Mouse (Mus musculus) adipocyte (in vitro differentiated cells): ENCODE data around the gene Oxct2b.
"Not testable (repeated sequence)": the region's sequence is repeated elsewhere in the genome, so short reads cannot be mapped to it uniquely, and the experiment has no call there.

Source experiments
- DNase-seq: peaks from one replicate; pipeline ENCODE4 v3.0.0-alpha.2; 2016; ENCODE audit warnings: low spot score

The Oxct2b gene

DNA sequence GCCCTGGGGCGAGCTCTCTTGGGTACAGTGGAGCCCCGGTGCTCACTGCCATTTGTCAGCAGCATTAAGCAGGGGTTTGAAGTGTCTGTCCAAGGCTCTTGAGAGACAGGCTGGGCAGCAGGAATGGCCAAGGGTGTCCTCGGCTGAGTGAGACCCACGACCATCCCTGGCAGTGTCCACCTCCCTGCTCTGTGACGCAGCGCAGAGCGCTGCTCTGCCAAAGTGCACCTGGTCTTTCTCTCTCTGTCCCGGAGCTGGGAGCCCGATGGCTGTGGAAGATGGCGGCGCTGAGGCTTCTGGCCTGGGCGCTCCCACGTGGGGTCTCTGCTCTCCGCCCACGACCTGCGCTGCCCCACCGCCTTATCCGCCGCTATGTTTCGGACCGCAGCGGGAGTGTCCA is at the start of gene Oxct2b:
Gene Oxct2b (plus strand): TSS at position 256 of the 400 bp plus-strand sequence.
- DNase-seq, result no peak

DNA sequence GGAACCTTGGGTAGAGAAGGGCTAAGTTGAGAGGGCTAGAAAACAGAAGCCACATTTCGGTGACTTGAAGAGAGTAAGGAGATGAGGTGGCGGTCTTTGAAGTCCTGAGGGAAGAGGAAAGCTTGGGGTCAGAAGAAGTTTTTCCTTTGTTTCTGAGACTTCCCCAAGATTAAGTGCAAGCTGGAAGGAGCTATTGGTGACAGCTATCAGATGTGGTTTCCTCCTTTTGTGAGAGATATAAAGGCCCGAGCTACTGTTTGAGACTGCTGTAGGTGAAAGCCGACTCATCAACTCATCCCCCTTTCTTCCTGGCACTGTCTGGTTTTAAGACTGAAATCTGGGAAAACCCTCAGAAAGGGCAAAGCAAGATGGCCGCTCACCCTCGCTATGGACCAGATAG is 47.4 kb upstream of the Oxct2b start:
- DNase-seq, result no peak

DNA sequence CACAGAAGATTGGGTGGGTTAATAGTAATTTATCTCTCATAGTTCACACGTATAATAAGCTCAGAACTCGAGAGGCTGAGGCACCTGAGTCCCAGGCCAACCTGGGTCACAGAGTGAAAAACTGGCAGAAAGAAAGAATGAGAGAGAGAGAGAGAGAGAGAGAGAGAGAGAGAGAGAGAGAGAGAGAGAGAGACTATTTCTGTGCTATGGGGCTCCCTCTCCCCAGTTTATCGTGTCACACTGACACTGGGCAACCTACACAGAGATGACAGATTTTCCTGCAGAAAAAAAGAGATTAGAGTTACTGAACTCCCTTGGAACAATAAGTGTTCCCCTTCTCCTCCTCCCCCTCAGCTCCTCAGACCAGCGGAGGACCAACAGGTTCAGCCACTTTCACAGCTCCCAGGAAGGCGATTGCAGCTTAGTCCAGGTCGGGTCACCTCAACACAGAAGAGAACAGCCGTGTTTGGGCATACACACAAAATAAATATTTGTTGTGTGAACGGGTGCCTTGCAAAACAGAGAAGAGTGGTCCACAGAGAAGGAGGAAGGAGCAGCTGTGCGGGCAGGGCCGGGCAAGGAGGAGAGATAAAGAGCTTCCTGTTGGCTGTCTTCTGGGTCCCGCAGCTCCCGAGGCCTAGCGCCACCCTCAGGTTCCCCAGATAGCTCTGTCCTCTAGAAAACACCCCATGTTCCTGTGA is 44.6 kb upstream of the Oxct2b start:
- DNase-seq, result no peak

DNA sequence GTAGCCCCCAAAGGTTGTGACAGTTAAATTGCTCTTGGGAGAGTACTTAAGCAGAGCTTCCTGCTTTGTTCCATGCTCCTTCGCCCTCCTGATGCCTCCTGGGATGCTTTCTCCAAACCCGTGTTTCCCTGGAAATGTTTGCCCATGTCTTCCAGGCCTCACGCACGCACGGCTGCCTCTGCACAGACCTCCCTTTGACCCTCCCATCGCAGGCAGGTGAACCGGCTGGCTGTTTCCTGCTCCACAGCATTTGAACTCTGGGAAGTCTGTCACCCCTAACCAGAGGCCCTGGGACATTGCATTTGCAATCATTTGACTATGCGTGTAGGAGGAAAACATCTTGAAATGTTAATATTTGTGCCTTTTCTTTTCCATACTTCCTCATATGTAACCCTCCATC is 39.1 kb upstream of the Oxct2b start:
- DNase-seq, result no peak

DNA sequence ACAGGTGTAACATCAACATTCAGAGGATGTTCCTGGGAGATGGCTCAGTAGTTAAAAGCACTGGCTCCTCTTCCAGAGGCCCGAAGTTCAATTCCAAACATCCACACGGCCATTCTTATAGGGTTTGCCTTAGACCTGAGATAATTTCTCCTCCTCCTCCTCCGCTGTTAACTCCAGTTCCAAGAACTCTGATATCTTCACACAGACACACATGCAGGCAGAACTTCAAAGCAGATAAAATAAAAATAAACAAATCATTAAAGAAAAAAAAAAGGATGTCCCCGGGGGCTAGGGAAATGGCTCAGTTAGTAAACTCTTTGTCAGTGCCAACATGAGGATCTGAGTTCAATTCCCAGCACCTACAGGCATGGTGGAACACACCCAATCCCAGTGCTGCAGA is 37.8 kb upstream of the Oxct2b start:
- DNase-seq, result no peak

DNA sequence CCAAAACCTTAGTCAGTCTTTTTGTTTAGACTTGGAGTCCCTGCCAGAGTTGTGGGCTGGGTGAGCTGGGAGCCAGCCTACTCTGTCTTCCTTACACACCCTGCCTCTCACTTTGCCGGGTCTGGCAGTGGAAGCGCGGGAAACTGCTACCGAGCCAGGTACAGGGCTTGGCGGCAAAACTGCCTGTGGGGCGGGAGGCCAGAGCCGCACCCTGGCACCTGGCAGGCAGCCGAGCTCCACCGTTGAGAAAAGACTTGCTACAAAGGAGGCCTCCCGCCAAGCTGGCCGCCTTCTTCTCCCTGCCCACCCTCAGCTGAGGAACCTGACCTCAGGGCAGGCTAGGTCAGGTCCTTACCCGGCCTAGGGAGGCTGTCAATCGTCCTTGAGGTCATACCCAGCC is 35.3 kb upstream of the Oxct2b start:
- no peak for DNase-seq

DNA sequence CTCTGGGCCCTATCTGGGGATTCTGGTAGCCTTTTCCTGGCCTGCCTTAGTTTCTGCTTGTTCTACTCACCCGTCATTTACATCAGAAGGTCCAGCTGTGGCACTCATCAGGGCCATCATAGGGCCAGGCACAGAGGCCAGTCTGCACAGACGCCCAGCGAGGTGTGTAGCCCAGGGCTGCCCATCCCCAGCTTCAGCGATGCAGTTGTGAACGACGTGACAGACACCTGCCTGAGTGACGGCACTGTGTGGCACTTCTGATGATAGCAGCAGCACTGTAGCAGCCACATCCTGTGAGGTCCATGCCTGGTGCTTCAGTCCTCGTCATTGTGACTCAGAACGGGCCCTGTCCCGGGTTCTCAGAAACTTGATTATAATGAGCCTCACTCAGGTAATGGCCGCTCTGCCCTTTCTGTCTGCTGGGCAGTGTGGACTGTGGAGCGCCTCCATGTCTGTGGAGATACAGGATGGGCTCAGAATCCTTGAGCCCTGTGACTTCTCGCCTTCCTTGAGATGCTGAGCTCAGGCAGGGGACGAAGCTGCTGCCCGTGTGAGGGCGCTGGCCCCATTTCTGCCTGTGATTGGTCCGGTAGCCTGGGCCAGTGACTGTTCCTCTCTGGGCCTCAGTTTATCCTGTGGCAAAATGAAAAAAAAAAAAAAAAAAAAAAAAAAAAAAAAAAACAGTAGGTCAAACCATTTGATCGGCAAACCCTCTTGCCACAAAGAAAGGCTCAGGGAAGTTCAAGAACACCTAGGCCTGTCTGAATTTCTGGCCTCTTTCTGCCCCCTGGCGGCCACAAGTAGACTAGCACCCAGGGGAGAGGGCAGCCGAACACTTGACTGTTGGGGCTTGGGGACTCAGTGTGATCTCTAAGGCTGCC is 33.5 kb upstream of the Oxct2b start:
- peak; percentile 65 for DNase-seq

DNA sequence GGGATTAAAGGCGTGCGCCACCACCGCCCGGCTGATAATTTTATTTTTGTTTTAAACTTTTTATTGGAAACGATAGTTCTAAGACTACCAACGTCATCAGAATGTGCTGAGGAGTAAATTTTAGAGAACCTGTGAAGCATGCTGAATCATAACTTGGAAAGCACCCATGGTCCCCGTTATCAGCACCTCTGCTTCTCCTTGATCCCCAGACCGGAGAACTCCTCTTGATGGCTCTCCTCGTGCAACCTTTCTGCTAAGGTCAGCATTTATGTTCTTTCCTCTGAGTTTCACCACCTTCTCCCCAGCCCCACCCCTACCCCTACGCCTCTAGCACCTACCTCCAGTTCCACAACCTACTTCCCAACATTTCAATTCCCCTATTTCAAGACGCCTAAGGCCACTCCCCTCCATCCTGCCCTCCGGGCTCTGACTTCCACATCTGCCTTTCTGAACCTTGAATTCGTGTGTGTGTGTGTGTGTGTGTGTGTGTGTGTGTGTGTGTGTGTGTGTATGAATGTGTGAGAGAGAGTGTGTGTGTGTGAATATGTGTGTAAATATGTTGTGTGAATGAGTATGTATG is 32.7 kb upstream of the Oxct2b start:
- no peak for DNase-seq

DNA sequence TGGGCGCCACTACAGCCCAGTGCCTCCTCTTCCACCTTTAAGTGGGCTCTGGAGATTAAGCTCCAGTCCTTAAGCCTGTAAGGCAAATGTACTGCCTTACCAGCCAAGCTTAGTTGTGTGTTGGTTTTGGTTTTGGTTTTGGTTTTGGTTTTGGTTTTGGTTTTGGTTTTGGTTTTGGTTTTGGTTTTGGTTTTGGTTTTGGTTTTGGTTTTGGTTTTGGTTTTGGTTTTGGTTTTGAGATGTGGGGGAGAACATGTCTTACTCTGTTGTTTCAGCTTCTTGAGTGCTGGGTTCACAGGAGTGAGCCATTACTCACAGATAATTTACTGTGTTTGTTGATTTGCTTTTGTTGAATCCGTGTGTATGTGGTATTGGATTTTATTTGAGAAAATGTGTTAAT is 30.8 kb upstream of the Oxct2b start:
- no peak for DNase-seq

DNA sequence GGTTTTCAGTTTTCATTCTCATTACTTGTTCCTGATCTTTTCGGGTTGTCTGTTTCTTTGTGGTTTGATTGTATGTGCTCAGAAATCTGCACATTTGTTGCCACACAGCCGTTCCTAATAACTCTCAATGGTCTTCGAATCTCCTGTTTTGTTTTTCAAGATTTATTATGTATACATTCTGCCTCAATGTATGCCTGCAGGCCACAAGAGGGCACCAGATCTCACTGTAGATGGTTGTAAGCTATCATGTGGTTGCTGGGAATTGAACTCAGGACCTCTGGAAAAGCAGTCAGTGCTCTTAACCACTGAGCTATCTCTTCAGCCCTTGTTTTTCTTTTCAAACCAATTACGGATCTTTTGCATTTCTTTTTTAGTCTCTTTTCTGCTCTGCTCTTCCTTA is 29.7 kb upstream of the Oxct2b start:
- no peak for DNase-seq

DNA sequence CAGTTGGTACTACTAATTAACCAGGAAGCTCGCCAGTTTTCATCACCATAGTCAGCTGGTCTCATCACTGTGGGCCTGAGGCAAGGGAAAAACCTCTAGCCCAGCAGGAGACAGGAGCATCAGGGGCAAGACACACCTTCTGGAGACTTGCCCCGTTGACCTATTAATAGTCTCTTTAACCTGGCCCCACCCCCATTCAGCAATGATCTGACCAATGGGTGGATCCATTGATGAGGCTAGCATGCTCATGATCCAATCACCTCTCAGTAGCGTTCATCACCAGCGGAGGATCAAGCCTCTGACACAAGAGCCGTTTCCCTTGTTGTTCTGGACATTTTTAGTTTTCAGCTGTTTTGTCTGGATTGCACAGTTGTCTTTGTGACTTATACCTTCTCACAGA is 23.4 kb upstream of the Oxct2b start:
- DNase-seq, result no peak

DNA sequence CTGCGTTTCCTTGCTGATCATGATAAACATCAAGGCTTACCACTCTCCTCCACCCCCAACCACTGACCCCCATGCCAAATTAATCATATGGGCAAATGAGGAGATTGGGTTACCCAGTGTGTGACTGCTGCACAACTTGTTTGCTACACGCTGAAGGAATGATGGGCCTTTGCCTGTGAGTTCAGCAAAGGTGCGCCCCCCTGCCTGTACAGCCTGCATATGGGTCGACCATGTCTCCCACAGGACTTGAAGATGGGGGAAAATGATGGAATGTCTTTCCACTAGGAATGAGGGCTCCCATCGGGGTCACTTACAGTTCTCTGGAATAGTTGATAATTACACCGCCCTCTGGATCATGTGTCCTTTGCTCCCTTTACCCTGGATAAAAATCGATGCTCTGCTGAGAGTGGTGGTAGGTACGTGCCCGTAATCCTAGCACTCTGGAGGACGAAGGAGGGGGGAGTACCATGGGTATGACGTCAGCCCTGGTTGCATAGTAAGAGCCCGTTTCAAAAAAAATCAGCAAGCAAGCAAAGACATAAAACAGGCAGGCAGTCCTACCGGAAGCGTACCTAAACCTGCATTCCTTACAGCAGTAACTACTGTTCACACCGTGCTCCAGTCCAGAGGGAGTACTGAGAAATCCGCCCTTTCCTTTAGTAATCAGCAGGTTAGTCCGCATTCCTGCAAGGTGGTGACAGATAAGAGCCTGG is 22.8 kb upstream of the Oxct2b start:
- DNase-seq, result no peak

DNA sequence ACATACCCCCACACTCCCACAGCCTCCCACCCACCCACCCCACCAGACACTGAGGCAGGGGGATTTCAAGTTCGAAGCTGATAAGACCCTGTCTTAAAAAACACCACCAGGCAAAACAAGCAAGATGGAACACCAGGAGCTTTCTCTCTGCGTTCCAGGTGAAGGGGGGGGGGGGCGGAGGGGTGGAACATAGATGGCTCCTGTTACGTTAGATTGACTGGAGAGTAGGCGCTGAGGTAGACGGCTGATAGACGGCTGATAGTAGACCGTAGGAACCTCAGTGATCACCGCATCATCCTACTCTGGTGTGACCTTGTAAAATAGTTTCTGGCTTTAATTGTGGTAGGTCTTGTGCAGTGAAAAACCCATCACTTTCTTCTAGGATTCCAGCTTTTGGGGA is 22.2 kb upstream of the Oxct2b start:
- no peak for DNase-seq

DNA sequence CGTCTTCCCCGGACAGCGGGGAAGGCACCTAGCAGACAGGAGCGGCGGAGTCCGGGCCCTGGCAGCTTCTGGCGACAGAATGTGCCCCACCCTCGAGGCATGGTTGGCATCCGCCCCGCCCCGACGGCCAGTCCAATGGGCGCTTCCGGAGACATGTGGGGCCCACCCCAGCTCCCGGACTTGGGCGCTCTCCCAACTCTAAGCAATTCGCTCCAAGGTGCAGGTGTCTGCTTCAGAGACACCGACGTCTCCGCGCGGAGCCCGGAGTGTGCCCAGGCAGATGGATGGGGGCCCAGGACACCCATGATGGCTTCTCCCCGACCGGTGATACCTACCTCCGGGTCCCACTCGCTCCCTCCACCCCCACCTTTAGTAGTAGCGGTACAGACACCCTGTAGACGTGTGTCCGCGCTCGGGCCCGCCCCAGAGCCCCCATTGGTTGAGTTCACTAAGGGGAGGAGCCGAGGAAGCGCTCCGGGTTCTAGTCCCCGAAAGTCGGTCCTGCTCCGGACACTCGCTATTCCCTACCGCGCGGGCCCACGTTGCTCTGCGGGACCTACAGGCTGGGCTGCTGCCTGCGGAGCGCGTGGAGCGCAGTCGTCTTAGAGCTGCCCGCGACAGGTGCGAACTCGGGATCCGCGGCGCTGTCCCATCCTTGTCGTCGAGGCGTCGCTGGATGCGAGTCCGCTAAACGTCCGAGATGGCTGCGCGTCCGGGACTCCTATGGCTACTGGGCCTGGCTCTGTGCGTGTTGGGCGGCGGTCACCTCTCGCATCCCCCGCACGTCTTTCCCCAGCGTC is 11.2 kb upstream of the Oxct2b start, which contains the start of gene Bmp8b:
Gene Bmp8b (plus strand): TSS at position 515 of the 800 bp plus-strand sequence.
- DNase-seq, result no peak

DNA sequence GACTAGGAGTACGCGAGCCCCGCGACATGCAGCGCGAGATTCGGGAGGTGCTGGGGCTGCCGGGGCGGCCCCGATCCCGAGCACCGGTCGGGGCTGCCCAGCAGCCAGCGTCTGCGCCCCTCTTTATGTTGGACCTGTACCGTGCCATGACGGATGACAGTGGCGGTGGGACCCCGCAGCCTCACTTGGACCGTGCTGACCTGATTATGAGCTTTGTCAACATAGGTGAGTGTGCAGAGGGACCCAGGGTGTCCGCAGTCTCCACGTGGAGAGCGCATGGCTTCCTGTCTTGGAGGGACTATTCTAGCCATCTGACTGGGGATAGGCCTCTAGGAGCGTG is 10.6 kb upstream of the Oxct2b start:
- no peak for DNase-seq

DNA sequence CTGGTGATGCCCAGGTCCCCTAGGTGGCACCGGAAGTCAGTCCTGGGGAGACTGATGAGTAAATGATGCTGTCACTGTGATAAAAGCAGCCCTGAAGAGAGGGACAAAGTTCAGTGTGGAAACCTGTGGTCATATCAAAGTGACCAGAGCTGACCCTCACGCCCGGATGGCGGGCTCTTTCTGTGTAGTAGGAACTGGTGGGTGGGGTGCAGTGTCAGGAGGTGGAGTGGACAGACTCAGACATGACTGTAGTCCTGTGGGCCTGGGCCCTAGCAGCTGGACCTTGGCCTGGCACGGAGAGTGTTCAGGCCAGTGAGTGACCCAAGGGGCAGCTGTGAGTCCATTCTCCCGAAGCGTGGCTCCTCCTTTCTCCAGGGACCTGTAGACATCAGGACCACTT is 10.1 kb upstream of the Oxct2b start:
- not testable (repeated sequence) for DNase-seq

DNA sequence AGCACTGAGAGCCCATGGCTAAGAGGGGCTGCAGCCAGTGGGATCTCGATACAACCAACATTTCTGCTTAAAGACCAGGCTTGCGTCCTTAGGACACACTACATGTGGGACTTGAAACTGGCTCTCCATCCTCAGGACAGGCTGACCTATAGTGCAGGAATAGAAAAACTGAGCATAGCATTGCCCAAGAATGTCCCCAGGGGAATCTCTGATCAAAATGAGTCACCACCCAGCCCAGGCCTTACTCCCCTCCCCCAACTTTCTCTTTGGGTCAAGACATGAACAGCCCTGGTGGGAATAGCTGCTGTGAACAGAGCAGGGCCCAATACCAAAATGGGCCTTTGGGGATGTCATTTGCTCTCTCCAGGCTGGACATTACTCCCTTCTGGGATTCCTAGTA is 9.2 kb upstream of the Oxct2b start:
- peak; percentile 47 for DNase-seq

DNA sequence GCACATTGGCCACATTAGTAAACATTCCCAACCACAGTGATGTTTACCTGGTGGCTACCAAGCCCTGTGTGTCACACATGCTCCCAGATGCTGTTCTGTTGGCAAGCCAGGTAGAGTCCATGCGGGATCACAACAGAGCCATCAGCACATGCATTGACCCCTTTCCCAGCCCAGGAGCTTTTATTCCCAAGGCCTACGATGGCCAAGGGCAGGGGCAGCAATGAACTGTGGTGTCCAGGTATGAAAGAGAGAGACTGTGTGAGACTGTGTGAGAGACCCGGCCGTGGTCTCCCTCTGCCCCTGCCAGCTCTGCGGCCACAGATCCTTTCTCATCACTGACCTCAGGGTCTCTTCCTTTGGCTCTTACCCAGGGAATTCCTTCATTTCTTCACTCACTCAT is 8.0 kb upstream of the Oxct2b start:
- no peak for DNase-seq

DNA sequence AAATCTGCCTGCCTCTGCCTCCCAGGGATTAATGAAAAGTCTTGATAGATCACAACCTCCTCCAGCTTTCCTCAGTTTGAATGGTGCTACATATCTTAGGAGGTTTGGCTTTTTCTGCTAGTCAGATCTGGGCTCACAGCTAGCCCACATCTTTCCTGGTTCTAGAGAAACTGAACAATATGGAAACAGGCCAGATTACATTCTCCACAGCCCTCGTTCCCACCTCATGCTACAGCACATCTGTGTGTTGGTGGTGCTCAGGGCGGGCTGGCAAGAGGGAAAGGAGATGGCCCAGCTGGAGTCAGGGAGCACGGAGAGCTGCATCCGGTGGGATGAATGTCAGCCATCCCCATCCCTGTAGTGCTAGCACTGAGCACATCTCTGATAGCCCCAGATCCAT is 5.3 kb upstream of the Oxct2b start:
- DNase-seq, result no peak

DNA sequence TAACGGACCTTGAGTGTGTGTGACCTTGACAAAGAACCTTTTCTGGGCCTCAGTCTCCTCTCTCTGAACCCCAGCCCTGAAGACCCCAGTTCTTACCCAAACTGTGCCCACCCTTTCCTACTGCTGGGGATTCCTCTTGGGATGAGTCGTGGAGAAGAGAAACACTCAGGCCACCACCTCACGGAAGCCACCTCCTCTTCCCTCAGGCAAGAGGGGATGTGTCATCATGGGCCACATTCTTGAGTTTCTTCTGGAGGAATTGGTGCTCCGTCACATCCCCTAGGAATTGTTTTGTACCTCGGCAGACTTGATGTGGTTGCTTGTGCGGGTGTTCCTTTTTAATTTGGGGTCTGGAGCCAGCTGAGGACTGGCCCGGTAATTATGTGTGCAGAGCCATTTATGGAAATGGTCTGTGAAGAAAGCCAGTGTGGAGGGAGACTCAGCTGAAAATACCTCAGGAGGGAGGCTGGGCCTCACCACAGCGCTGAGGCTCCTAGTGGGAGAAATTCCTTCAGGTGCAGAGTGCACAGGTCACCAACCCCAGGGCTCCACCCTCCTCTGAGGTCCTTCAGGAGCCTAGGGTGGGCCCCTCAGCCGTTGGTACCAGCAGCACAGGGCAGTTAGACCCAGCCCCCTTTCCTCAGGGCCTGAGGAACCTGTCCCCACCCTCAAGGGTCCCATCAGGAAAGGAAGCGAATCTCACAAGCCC is 4.6 kb upstream of the Oxct2b start:
- DNase-seq, result not testable (repeated sequence)

DNA sequence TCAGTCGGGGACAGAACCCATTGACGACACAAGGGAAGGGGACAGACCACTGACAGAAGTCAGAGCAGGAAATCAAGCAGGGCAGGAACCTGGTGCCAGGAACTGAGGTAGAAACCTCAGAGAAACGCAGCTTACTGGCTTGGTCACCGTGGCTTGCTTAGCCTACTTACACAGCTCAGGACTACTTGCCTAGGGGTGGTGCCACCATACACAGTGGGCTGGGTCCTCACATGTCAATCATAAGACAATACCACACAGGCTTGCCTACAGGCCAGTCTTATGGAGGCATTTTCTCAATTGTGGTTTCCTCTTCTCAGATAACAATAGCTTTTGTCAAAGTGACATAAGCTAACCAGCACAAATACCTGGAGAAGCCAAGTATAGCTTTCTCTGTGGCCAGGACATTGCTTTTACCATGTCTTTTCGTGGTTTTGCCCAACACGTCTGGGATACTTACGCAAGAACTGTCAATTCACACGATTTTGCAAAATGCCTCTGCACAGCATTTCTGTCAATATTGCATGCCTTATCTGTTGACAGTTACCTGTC is 3.8 kb upstream of the Oxct2b start:
- no peak for DNase-seq
